Mouse (Mus musculus): ENCODE measurements around the gene Ncor2.

The Ncor2 gene

GRCm38 (mm10) chr5:125024002-125024401, 155.0 kb downstream of the Ncor2 start:
- in situ Hi-C loops (cut with MboI; ENCODE audit: low pct_unique_long_range_greater_than_20kb in 1 of 2, low sequenced_read_pairs in 2 of 2, unreplicated experiment in 1 of 2) = no loop called here

DNA sequence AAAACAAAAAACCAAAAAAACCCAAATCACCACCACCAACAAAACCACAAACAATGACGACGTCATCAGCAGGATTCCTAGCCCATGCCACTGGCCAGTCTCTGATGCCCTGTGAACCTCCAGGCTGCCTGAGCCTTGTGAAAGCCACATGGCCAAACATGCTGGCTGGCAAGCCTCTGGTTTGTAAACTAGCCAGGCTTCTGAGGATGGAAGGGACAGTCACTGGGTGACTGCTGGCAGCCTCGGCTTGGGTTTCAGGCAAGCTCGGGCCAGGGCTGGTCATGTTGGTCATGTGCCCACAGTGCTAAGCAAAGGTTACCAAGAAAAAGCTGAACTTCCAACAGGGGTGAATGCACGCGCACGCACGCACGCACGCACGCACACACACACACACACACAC, 157.7 kb downstream of the Ncor2 start:
- in situ Hi-C loops (cut with MboI; ENCODE audit: low pct_unique_long_range_greater_than_20kb in 1 of 2, low sequenced_read_pairs in 2 of 2, unreplicated experiment in 1 of 2) = no loop called here

- in situ Hi-C loops (cut with MboI; ENCODE audit: low pct_unique_long_range_greater_than_20kb in 1 of 2, low sequenced_read_pairs in 2 of 2, unreplicated experiment in 1 of 2) = no loop called here
Observed at GRCm38 (mm10) chr5:125019099-125019498, 159.9 kb downstream of the Ncor2 start.

- in situ Hi-C loops (cut with MboI; ENCODE audit: low pct_unique_long_range_greater_than_20kb in 1 of 2, low sequenced_read_pairs in 2 of 2, unreplicated experiment in 1 of 2) = no loop called here
Observed at GRCm38 (mm10) chr5:125017332-125017731, 161.7 kb downstream of the Ncor2 start.

DNA sequence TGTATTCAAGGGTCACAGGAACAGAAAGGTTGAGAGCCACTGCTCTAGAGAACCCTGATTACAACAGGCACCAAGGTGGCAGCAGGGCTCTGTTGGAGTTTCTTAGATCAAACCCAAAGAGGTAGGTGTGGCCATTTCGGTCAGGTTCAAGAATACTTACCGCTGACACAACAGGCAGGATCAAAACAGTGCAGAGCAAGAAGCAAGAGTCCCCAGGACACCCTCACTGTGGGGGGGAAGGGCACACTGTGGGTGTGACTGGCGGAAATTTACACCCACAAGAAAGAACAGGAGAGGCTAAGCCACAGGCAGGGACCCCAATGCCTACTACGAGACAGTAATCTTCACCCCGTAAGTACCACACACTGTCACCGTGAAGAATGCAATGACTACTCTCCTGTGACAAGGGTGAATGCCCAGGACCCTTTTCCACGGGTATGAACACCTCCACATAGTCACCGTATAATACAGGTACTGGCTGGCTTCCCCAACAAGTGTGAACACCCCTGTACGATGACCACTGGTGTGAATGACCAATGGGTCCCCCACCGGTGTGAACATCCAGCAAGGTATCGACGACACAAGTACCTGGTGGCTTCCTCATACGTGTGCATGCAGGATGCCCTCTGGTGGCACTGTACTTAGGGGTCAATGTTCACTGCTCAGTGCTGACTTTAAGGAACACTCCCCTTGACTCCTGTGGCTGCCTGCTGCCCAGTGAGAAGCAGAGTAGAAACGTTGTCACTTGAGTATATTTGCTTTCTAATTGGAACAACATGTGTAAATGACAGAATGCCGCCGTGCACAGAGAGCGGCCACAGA, 162.4 kb downstream of the Ncor2 start:
- in situ Hi-C loops (cut with MboI; ENCODE audit: low pct_unique_long_range_greater_than_20kb in 1 of 2, low sequenced_read_pairs in 2 of 2, unreplicated experiment in 1 of 2) = no loop called here

GRCm38 (mm10) chr5:125015576-125015975, 163.4 kb downstream of the Ncor2 start:
- in situ Hi-C loops (cut with MboI; ENCODE audit: low pct_unique_long_range_greater_than_20kb in 1 of 2, low sequenced_read_pairs in 2 of 2, unreplicated experiment in 1 of 2) = no loop called here

GRCm38 (mm10) chr5:125015066-125015465, 164.0 kb downstream of the Ncor2 start:
- in situ Hi-C loops (cut with MboI; ENCODE audit: low pct_unique_long_range_greater_than_20kb in 1 of 2, low sequenced_read_pairs in 2 of 2, unreplicated experiment in 1 of 2) = no loop called here

- in situ Hi-C loops (cut with MboI; ENCODE audit: low pct_unique_long_range_greater_than_20kb in 1 of 2, low sequenced_read_pairs in 2 of 2, unreplicated experiment in 1 of 2) = no loop called here
Observed at GRCm38 (mm10) chr5:125014497-125014896, 164.5 kb downstream of the Ncor2 start.

- in situ Hi-C loops (cut with MboI; ENCODE audit: low pct_unique_long_range_greater_than_20kb in 1 of 2, low sequenced_read_pairs in 2 of 2, unreplicated experiment in 1 of 2) = no loop called here
Observed at GRCm38 (mm10) chr5:125011628-125012027, 167.4 kb downstream of the Ncor2 start.

GRCm38 (mm10) chr5:125011166-125011565, 167.9 kb downstream of the Ncor2 start:
- in situ Hi-C loops (cut with MboI; ENCODE audit: low pct_unique_long_range_greater_than_20kb in 1 of 2, low sequenced_read_pairs in 2 of 2, unreplicated experiment in 1 of 2) = no loop called here

- in situ Hi-C loops (cut with MboI; ENCODE audit: low pct_unique_long_range_greater_than_20kb in 1 of 2, low sequenced_read_pairs in 2 of 2, unreplicated experiment in 1 of 2) = no loop called here
Observed at GRCm38 (mm10) chr5:125006896-125007295, 172.1 kb downstream of the Ncor2 start.

- in situ Hi-C loops (cut with MboI; ENCODE audit: low pct_unique_long_range_greater_than_20kb in 1 of 2, low sequenced_read_pairs in 2 of 2, unreplicated experiment in 1 of 2) = no loop called here
Observed at GRCm38 (mm10) chr5:125005871-125006652, 173.0 kb downstream of the Ncor2 start.

DNA sequence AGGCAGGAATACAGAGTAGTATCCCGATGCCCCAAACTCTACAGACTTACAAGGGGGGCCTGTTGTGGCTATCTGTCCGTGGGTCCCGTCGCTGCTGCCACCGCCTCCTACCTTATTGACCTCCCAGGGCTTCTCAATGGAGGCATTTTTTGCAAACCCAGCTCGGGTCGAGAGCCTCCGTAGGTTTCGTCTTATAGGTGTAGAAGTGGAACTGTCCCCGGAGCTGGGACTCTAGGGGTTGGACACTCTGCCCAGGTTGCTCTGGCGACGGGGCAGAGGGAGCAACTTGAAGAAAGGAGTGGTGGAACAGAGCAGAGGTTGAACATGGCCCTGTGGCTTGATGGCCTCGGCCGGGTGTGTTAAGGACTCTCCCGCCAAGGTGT, 175.2 kb downstream of the Ncor2 start:
- in situ Hi-C loops (cut with MboI; ENCODE audit: low pct_unique_long_range_greater_than_20kb in 1 of 2, low sequenced_read_pairs in 2 of 2, unreplicated experiment in 1 of 2) = no loop called here

DNA sequence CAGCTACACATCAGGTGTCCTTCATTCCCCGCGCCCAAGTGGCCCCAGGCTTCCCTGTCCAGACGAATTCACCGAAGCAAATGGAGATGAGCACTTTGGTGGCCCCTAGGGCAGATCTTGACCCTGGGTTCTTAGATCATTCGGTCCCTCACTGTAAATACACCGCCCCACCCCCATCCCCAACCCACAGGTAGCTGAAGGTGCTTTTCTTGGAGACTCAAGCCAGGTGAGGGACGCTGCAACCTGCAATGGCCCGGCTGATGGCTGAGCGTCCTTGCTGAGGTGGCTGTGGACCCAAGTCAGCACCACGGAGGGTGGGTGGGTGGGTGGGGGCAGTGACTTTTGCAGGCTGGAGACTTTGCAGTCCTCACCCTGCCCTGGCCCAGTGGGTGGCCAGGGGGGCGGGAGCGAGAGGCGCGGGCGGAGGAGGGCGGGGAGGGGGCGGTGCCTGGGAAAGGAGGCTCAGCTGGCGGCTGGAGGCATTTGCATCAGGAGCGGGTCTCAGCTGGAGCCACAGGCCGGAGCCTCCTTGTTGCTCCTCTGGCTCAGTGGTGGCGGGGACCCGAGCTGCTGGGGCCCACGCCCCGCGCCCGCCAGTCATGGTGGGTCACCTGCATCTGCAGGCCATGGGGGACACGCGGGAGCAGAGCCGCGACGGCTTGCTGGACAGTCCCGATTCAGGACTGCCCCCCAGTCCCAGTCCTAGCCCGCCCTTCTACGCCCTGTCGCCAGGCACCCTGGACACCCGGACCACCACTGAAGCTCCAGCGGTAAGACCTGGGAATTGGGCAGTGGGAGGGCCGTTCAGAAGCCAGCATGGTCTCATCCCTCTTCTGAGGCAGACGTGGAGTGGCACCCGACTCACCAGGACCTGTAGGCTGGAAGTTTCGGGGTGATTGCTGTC, 175.8 kb downstream of the Ncor2 start, which contains the start of gene Rflna:
Gene Rflna (plus strand): TSS at position 253 of the 904 bp plus-strand sequence.
- in situ Hi-C loops (cut with MboI; ENCODE audit: low pct_unique_long_range_greater_than_20kb in 1 of 2, low sequenced_read_pairs in 2 of 2, unreplicated experiment in 1 of 2) = no loop called here

DNA sequence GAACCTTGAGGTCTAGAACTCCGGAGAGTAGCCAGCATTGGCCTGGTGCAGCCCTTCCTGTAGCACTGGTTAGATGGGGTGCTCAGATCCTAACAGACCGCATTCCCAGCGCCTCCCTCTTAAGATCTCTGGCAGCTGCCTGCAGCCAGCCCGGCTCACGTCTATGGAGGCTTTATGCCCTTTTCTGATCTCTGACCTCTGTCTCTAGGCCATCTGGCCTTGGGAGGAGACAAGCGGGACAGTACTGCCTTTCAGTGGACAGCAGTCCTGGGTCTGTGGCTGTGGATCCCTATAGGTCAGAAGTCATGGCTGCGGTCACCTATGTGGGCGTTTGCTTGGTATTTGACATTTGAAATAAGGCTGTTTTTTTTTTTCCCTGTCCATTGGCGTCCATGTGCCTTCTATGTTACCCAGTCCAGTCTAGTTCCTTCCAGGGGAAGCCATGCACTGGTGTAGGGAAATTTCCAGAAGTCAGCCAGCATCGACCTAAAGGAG, 178.2 kb downstream of the Ncor2 start:
- in situ Hi-C loops (cut with MboI; ENCODE audit: low pct_unique_long_range_greater_than_20kb in 1 of 2, low sequenced_read_pairs in 2 of 2, unreplicated experiment in 1 of 2) = no loop called here

- in situ Hi-C loops (cut with MboI; ENCODE audit: low pct_unique_long_range_greater_than_20kb in 1 of 2, low sequenced_read_pairs in 2 of 2, unreplicated experiment in 1 of 2) = no loop called here
Observed at GRCm38 (mm10) chr5:124997913-124998312, 181.1 kb downstream of the Ncor2 start.

- in situ Hi-C loops (cut with MboI; ENCODE audit: low pct_unique_long_range_greater_than_20kb in 1 of 2, low sequenced_read_pairs in 2 of 2, unreplicated experiment in 1 of 2) = no loop called here
Observed at GRCm38 (mm10) chr5:124996816-124997215, 182.2 kb downstream of the Ncor2 start.

DNA sequence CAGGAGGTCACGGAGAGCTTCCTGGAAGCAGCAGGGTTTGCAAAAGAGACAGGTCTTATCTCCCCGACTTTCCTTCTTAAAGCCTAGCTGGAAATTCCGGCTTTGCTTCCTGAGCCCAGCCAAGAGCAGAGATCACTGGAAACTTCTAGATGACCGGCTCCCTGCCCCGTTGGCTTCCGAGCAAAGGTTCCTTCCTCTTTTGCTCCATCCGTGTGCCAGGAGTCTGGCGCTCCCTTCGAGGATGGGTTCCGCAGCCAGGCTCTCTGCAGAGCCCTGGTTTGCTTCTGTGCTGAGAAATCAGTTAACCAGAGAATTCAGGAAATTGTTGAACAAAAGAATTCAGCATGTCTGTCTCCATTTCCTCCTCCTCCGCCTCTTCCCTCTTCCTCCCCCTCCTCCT, 186.1 kb downstream of the Ncor2 start:
- in situ Hi-C loops (cut with MboI; ENCODE audit: low pct_unique_long_range_greater_than_20kb in 1 of 2, low sequenced_read_pairs in 2 of 2, unreplicated experiment in 1 of 2) = no loop called here

DNA sequence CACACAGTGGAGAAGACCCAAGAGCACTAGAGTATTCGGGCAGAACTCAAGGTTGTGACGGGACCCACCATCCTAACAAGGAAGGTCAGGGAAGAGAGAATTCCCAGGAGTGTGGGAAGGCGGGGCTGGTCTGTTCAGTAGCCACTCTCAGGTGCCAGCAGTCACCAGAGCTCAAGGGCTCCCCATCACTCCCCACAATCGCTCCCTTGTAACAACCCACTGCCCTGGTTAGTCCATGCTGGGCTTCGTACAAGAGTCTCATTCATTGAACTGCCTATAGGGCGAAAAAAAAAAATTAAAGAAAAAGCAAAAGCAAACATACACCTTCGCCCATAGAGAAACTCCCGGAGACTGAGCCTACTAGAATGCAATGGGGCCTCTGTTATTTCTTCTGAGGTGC, 186.7 kb downstream of the Ncor2 start:
- in situ Hi-C loops (cut with MboI; ENCODE audit: low pct_unique_long_range_greater_than_20kb in 1 of 2, low sequenced_read_pairs in 2 of 2, unreplicated experiment in 1 of 2) = no loop called here
